Mouse (Mus musculus): ENCODE results near the gene Dnmbp. TPM values are rescaled to one million over a fixed set of nuclear protein-coding genes. Genes with fewer than 3 reads are reported as not detected.
A peak's percentile ranks its signal among the peaks of the same experiment; 100 is the strongest.

Dnmbp gene
- polyA plus RNA-seq, 1 experiment from 2014 or later, result 10.8 TPM

DNA sequence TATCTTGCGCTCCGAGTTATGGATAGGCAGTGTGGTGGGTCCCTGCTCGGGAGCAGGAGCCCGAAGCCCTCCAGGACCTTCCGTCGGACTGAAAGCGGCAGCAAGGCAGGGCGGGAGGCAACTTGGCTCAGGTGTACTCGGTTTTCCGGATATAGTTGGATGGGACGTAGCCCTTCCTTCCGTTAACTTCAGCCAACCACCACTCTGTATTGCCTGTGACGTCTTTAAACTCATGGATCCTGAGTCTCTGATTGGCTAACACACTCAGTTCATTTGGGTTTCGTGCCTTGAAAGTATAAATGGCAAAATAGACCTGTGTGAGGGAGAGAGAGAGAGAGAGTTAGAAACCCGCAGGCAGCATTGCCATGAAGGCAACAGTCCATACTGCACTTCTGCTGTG lies 92.0 kb downstream of the Dnmbp start:
- Histone ChIP-seq H3K9ac (no peak overlapping the region), H3K27me3 (no peaks in the 10 kb centered on the region), H3K36me3 (peaks cover 72% of the 10 kb centered on the region), H3K4me2 (no peak overlapping the region), H3K9me3 (no peaks in the 10 kb centered on the region), H3K4me1 (replicated peaks) (no peaks in the 10 kb centered on the region), H3K27ac (no peak overlapping the region), H3K4me3 (no peak overlapping the region)
- 95% methylated on average over 15 of the region's 15 CpGs for WGBS
- no peak for ATAC-seq (ENCODE audit: low FRiP score)

DNA sequence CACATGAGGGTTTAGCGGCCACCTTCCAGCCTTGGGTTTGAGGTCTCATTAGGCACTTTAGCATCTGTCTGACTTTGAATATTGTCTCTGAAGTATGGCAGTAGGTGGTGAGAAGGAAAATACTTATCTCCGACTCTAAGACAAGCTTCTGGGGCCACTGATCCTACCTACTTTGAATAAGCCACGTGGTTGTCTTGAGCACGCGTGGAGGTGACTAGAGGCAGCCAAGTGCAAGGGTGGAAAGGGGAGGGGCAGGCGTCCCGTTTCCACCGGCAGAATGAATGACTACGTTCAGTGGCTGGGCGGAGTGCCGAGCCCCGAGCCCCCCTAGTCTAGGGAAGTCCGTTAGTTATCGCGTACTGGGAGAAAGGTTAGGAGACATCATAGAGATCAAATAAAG lies 92.9 kb downstream of the Dnmbp start:
- ATAC-seq (ENCODE audit: low FRiP score), result no peak
- Histone ChIP-seq H3K27me3 (no peaks in the 10 kb centered on the region), H3K27ac (no peak overlapping the region), H3K4me3 (no peak overlapping the region), H3K36me3 (peaks cover 69% of the 10 kb centered on the region), H3K4me2 (no peak overlapping the region), H3K9ac (no peak overlapping the region), H3K9me3 (no peaks in the 10 kb centered on the region), H3K4me1 (replicated peaks) (no peaks in the 10 kb centered on the region)
- WGBS, result 89% methylated on average over 15 of the region's 15 CpGs

DNA sequence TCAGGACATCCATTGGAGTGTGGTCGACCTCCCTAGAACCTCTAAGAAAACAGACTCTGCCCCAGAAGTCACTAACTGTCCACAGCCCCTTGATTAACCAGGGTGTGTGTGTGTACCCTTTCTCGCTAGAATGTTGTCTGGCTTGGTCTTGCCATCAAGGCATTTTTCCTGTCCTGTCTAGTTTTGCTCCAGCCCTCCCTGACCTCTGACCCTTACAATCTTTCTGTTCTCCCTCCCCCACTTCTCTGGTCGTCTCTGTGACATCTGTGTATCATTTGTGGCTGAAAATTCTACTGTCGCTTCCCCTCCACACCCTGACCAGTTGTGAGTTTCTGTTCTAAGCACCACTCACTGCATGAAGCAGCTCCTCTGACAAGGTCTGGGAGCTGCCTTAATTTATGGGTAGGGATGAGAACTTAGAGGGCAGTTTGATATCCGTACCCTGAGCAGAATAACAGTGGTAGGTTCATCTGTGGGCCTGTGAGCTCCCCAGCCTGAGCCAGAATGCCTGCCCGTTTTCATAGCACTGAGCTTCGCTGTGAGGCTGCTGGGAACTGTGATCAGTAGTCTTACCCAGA lies 94.6 kb downstream of the Dnmbp start:
- peaks cover 53% of the 10 kb centered on the region for H3K36me3 ChIP-seq

DNA sequence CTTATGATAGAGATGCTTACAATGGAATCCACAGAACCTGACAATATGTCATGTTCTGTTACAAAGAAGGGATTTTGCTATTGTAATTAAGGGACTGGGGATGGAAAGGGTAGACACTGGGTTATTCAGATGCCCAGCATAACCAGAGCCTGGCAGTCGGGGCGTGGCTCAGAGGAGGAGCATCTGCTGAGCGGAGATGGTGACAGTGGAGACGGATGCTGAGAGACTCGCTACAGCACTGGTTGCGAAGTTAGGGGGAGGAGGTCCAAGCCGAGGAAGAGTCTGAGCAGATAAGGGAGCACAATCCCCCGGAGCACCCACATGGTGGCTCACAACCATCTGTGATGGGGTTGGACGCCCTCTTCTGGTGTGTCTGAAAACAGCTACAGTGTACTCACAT lies 96.8 kb downstream of the Dnmbp start:
- Histone ChIP-seq H3K27me3 (no peaks in the 10 kb centered on the region), H3K4me1 (replicated peaks) (no peaks in the 10 kb centered on the region), H3K4me3 (no peak overlapping the region), H3K36me3 (peaks cover 32% of the 10 kb centered on the region), H3K9ac (no peak overlapping the region), H3K4me2 (no peak overlapping the region), H3K27ac (no peak overlapping the region), H3K9me3 (no peaks in the 10 kb centered on the region)
- ATAC-seq (ENCODE audit: low FRiP score), result no peak
- WGBS, result 83% methylated on average over 9 of the region's 9 CpGs

More for the DNA sequence above, 94.6 kb downstream of the Dnmbp start:
- Histone ChIP-seq H3K4me2 (no peak overlapping the region), H3K4me3 (no peak overlapping the region), H3K9ac (no peak overlapping the region), H3K4me1 (replicated peaks) (no peaks in the 10 kb centered on the region), H3K27ac (no peak overlapping the region), H3K9me3 (no peaks in the 10 kb centered on the region), H3K27me3 (no peaks in the 10 kb centered on the region)
- WGBS, result 66% methylated on average over 7 of the region's 7 CpGs
- no peak for ATAC-seq (ENCODE audit: low FRiP score)

DNA sequence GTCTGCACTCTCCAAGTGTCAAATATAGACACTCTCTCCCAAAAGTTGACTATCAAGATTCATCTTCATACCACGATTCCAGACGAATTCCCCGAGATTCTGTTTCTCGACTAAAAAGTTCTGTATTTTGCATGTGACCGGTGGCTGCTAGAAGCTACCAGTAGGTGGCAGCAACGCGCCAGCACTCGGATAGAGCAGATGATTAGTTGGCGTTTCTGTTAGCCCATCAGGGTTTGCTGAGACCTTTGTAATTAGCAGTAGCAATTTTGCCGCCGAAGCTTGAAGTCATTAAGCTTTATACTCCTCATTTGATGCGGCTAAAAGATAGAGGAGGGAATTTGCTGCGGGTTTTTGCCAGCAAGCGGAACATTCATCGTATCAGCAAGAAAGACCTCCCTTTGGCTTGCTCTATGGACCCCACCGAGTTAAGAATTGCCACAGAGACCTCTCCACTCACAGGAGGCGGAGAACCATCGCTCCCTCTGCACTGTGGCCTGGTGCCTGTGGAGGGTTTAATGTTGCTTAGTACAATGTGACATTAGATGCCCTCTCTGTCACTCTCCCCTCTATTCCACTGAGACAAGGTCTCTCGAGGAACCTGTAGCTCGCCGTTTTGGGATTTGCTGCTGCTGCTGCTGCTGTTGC lies 107.4 kb downstream of the Dnmbp start:
- Histone ChIP-seq H3K9ac (no peak overlapping the region), H3K4me2 (peak overlapping the region; percentile 6; the same call in 1 of the 2 replicates), H3K36me3 (no peaks in the 10 kb centered on the region), H3K4me3 (no peak overlapping the region), H3K4me1 (replicated peaks) (no peaks in the 10 kb centered on the region), H3K27me3 (no peaks in the 10 kb centered on the region), H3K27ac (peak overlapping the region; percentile 0; the same call in 1 of the 2 replicates), H3K9me3 (no peaks in the 10 kb centered on the region)
- peak; percentile 69; the same call in 1 of the 2 replicates for ATAC-seq (ENCODE audit: low FRiP score)
- 27% methylated on average over 21 of the region's 21 CpGs for WGBS

DNA sequence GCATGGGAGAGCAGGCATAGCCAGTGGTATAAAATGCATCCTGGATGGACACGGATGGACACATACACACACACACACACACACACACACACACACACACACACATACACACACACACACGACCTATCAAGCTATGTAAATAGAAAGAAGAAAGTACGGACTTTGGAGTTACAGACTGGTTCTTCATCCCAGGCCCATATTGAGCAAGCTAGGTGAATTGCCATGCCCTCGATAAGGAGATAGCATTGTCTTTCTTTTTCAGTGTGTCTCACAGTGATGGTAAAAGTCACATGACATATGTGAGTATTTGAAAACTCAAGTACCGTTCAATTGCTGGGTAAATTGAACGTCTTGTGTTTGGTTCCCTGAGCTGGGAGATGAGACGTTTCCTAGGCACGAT lies 113.1 kb downstream of the Dnmbp start:
- H3K4me1 ChIP-seq (replicated peaks), result no peaks in the 10 kb centered on the region
- H3K27me3 ChIP-seq, result no peaks in the 10 kb centered on the region
- no peaks in the 10 kb centered on the region for H3K36me3 ChIP-seq
- no peak for ATAC-seq (ENCODE audit: low FRiP score)
- H3K9ac ChIP-seq, result no peak overlapping the region
- WGBS, result 85% methylated on average over 8 of the region's 8 CpGs
- no peaks in the 10 kb centered on the region for H3K9me3 ChIP-seq
- H3K4me3 ChIP-seq, result no peak overlapping the region
- no peak overlapping the region for H3K27ac ChIP-seq
- H3K4me2 ChIP-seq, result no peak overlapping the region

DNA sequence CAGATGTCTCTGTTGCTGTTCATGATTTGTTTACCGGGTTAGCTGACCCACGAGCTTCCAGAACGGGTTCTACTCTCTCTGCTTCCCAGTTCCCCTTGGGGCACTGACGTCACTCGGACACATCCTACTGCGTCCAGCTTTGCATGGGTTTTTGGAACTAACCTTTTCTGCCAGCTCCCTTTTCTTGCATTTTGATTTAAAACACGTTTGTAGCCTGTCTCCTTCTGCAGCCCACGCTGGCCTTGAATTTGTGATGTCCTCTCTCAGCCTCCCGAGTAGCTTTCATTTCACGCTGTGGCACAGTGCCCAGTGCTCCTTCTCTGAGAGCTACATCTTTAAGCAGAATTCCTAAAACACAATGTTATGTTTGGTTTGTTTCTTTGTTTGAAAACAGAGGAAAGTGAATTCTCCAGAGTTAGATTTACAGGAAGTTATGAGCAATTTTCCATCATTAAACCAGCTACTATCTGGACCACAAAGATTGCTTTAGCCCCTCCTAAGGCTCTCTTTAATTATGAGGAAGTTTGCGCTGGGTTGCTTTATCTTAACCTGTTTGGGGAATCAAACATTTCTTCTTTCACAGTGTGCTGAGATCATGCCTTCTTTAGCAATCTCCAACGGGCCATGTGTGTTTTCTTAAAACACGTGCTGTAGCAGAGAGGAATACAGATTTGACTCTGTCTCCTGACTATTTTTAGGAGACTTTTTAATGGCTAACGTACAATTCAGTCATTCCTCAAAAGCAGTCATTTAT lies 124.2 kb downstream of the Dnmbp start:
- 82% methylated on average over 14 of the region's 14 CpGs for WGBS
- Histone ChIP-seq H3K27me3 (0 out of 2 replicates have a peak, but pooled peaks cover 3% of the 10 kb centered on the region), H3K9me3 (no peaks in the 10 kb centered on the region), H3K36me3 (no peaks in the 10 kb centered on the region), H3K27ac (no peak overlapping the region), H3K4me1 (replicated peaks) (no peaks in the 10 kb centered on the region), H3K4me3 (no peak overlapping the region), H3K9ac (no peak overlapping the region), H3K4me2 (no peak overlapping the region)
- ATAC-seq (ENCODE audit: low FRiP score), result no peak

DNA sequence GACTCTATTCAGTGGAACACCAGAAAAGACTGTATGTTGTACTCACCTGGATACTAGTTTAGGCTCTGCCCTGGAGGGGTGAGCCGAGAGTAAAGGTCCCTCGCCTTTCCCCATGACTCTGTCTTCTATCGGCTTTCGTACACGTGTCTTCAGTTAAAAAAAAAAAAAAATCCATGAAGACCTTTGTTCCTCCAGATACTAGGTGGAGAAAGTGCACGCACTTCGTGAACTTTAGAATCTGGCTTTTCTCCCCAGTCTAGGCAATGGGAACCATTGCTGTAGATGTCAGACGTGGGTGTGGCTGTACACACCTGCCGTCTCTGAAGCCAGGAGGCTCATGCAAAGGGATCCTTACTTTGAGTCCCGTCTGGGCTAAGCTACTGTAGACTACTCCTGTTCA lies 126.7 kb downstream of the Dnmbp start:
- H3K27me3 ChIP-seq, result 0 out of 2 replicates have a peak, but pooled peaks cover 3% of the 10 kb centered on the region
- H3K9ac ChIP-seq, result no peak overlapping the region
- WGBS, result 92% methylated on average over 10 of the region's 10 CpGs
- no peaks in the 10 kb centered on the region for H3K4me1 ChIP-seq (replicated peaks)
- H3K36me3 ChIP-seq, result no peaks in the 10 kb centered on the region
- H3K9me3 ChIP-seq, result no peaks in the 10 kb centered on the region
- ATAC-seq (ENCODE audit: low FRiP score), result no peak
- H3K27ac ChIP-seq, result no peak overlapping the region
- H3K4me2 ChIP-seq, result no peak overlapping the region
- H3K4me3 ChIP-seq, result no peak overlapping the region

DNA sequence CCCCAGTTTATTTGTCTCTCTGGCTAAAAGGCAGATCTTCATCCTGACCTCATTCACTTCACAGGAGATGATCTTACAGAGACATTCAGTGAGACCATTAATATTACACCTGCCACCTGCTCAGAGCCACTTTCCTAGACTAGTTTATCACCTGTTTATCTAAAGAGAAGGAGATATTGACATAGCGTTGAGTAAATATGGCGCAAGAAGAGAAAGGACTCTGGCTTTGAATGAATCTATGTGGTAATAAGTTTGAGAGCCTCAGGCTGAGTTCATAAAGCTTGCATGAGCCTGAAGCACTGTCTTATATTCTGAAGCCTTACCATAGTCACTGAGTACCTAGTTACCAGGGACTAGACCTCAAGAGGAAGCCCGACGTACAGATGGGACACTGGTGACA lies 128.6 kb downstream of the Dnmbp start:
- H3K4me1 ChIP-seq (replicated peaks), result no peaks in the 10 kb centered on the region

DNA sequence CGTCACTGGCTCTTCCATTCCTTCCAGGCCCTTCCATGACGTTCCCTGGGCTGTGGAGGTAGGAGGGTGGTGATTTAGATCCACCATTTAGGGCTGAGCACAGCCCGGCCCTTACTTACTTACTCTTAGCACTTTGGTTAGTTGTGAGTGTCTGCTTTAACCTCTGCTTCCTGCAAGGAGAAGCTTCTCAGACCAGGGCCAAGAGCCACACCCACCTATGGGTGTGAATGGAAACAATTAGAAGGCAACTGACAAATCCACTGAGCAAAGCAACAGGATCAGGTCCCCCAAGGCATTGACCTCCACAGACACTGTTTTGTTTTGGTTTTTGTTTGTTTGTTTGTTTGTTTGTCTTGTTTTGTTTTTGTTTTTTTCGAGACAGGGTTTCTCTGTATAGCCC lies 130.7 kb downstream of the Dnmbp start:
- H3K4me3 ChIP-seq, result no peak overlapping the region
- ATAC-seq (ENCODE audit: low FRiP score), result no peak
- no peak overlapping the region for H3K4me2 ChIP-seq
- H3K9me3 ChIP-seq, result no peaks in the 10 kb centered on the region
- no peaks in the 10 kb centered on the region for H3K36me3 ChIP-seq
- no peak overlapping the region for H3K27ac ChIP-seq
- H3K27me3 ChIP-seq, result no peaks in the 10 kb centered on the region
- no peak overlapping the region for H3K9ac ChIP-seq
- WGBS, result 44% methylated on average over 4 of the region's 4 CpGs
- no peaks in the 10 kb centered on the region for H3K4me1 ChIP-seq (replicated peaks)

More for the DNA sequence above, 128.6 kb downstream of the Dnmbp start:
- Histone ChIP-seq H3K9me3 (no peaks in the 10 kb centered on the region), H3K27ac (no peak overlapping the region), H3K9ac (no peak overlapping the region), H3K36me3 (no peaks in the 10 kb centered on the region), H3K4me3 (no peak overlapping the region), H3K4me2 (no peak overlapping the region), H3K27me3 (0 out of 2 replicates have a peak, but pooled peaks cover under 1% of the 10 kb centered on the region)
- 98% methylated on average over 4 of the region's 4 CpGs for WGBS
- ATAC-seq (ENCODE audit: low FRiP score), result no peak

DNA sequence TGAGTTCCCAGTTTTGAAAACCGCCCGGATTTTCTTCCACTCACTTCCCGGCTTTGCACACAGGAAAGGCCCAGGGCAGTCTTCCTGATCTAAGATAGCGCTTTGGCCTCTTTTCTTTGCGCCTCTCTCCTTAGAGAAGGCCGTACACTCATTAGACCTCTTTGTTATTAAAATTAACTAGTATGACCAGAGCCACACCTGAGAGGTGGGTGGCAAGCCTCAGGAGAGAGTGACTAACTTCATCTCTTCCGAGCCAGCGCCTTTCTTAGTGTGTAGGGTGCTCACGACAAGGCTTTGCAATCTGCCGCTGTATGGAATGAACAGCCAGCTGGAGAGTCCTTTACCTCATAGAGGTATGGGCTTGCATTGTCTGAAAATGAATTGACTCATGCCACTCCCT lies 136.1 kb downstream of the Dnmbp start:
- 87% methylated on average over 10 of the region's 10 CpGs for WGBS
- Histone ChIP-seq H3K27me3 (no peaks in the 10 kb centered on the region), H3K27ac (no peak overlapping the region), H3K4me1 (replicated peaks) (no peaks in the 10 kb centered on the region), H3K4me3 (no peak overlapping the region), H3K9ac (no peak overlapping the region), H3K9me3 (no peaks in the 10 kb centered on the region), H3K4me2 (no peak overlapping the region), H3K36me3 (no peaks in the 10 kb centered on the region)
- no peak for ATAC-seq (ENCODE audit: low FRiP score)

DNA sequence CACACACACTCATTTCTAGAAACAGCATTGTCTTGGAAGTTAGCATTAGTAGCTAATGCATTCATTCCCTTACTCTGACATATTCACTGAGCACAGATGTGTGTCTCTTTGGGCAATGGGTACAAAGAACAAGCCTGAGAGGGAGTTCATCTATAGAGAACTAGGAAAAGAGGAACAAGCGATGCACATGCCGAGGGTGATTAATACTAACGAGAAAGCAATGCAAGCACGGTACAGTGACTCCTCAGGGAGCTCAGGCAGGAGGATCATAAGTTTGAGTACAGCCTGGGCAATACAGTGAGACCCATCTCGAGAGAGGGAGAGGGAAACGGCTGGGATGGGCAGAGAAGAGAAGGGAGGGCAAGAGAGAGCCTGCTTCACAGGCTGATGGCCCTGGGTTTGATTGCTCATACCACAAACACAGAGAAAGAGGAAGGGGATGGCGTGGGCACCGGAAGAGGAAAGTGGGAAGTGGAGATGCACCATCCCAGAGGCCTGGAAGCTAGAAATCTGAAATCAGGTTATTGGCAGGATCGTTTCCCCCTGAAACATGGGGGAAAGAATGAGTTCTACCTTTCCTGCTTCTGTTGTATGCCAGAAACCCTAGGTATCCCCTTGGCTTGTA lies 138.5 kb downstream of the Dnmbp start:
- Histone ChIP-seq H3K4me3 (no peak overlapping the region), H3K27me3 (no peaks in the 10 kb centered on the region), H3K9me3 (no peaks in the 10 kb centered on the region), H3K27ac (no peak overlapping the region), H3K9ac (no peak overlapping the region), H3K4me1 (replicated peaks) (no peaks in the 10 kb centered on the region), H3K36me3 (no peaks in the 10 kb centered on the region), H3K4me2 (no peak overlapping the region)
- no peak for ATAC-seq (ENCODE audit: low FRiP score)
- 81% methylated on average over 9 of the region's 9 CpGs for WGBS
